Mouse (Mus musculus) brain, embryonic 14.5 days (tissue): Measurements from ENCODE around the gene Kctd11. TPM values are rescaled to one million over a fixed set of nuclear protein-coding genes. Genes with fewer than 3 reads are reported as not detected.
A peak's percentile ranks its signal among the peaks of the same experiment; 100 is the strongest.
"Not testable (repeated sequence)": the region's sequence is repeated elsewhere in the genome, so short reads cannot be mapped to it uniquely, and the experiment has no call there.

Experiments used
- DNase-seq: peaks from one replicate; pipeline ENCODE4 v3.0.0-alpha.2; 2011; ENCODE audit warnings: low read depth
- CTCF ChIP-seq: fragments of 200-500 bp; IDR thresholded peaks from 2 replicates; pipeline ENCODE4 v1.5.1; 2012; ENCODE audit warnings: inconsistent platforms, mild to moderate bottlenecking, moderate library complexity, borderline replicate concordance; ENCODE audit not compliant: insufficient read depth, insufficient read length; ENCODE audit errors: extremely low read depth
- POLR2A ChIP-seq: fragments of 200-500 bp; IDR thresholded peaks from 2 replicates; pipeline ENCODE4 v1.6.1; 2012; ENCODE audit warnings: mild to moderate bottlenecking, inconsistent platforms, borderline replicate concordance; ENCODE audit not compliant: poor library complexity, insufficient read depth, insufficient read length, severe bottlenecking; ENCODE audit errors: extremely low read depth
- polyA plus RNA-seq: library from polyadenylated mRNA; depleted of rRNA; stranded (reverse); fragments of >200 nt; gene quantifications from 2 replicates; pipeline ENCODE4 v1.2.3, GENCODE M21; 2012

The Kctd11 gene
- polyA plus RNA-seq, 1 experiment: 1.9 TPM

DNA sequence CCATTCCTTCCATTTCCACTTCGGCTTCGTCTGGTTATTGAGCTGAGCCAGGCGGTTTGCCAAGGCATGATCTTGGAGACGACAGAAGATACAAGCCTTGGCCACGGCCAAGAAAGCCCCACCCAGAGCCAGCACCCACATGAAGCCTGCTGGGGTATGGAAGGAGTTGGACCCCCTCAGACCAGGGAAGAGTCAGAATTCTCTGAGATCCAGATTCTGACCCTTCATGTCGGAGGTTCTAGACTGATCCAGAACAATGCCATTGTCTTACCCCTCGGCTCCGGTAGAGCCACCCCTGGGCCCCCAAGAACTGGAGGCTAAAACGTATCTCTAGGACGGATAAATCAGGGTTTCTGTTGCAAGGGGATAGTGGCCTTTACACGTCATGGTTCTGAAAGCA, 3.3 kb downstream of the Kctd11 start, which contains the start of gene Tmem95:
Gene Tmem95, minus strand, starts transcription at position 141 of the 400 bp plus-strand sequence.
- TF ChIP-seq POLR2A (no peak), CTCF (no peak)
- DNase-seq: no peak

DNA sequence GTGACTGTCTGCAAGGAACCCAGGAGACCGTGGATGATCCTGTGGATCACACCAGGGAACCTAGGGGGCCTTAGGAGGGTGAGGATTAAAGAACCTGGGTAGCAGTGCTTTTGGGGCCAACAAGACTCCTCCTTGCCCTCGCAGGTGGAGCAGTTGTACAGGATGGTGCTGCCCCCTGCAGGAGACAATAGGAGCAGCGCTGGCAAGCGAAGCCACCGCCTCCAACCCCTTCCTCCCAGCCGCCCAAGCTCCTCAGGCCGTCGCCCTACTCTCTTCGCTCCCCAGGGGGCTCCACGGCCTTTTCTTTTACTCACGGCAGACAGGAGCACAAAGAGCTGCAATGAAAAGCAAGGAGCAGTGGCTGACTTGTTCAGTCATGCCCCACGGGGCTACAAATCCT, 4.3 kb downstream of the Kctd11 start:
- peak; percentile 87 for DNase-seq
- TF ChIP-seq CTCF (peak; percentile 86), POLR2A (no peak)

DNA sequence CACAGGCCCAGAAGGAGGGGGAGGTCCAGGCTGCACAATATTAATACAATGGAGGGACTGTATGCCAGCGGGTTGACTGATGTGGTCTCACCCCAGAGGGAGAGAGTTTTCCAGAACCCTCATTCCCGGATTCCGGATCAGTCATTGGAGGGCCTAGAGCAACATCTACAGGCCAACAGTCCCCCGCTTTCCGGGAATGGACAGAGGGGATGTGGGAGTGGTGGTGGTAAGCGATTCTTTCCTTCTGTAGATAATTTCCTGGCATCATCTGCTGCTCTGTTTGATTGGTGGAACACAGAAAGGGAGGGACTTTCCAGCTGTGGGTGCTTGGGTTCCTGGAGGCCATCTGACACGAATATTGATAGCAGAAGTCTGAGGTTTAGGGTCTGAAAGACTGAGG, 5.0 kb downstream of the Kctd11 start:
- no peak for DNase-seq
- TF ChIP-seq CTCF (no peak), POLR2A (no peak)

DNA sequence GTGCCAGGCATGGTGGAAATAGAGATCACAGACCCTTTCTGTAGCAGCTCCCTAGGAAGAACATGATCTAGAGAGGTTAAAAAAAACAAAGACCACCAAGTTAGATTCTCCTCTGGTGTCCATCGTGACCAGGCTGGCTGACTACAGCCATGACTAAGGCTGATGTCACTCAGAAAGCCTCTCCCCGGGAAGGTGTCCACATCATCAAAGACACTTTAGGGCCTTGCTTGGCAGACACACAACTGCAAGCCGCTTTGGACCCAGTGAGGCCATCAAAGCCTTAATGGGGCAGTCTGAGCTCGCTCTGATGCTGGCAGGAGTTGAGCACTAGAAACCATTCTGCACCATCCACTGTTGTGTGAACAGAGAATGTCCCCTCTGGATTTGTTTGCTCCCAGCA, 8.8 kb downstream of the Kctd11 start:
- DNase-seq: no peak

DNA sequence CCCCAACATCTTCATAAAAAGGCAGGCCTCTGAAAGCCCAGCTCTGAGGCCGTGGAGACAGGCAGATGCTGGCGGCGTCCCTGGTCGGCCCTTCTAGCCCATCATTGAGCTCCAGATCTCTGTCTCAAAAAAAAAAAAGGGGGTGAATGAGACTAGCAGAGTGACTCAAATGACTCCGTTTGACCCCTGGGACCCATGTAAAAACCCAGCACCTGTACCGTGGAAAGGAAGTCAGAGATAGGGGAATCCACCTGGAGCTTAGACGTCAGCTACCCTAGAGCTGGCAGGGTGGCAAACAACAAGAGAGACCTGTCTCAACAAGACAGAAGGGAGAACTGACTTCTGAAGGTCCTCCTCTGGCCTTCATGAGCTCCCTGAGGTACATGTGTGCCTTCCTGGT, 9.4 kb downstream of the Kctd11 start:
- TF ChIP-seq CTCF (no peak), POLR2A (no peak)
- no peak for DNase-seq

More for the DNA sequence above, 8.8 kb downstream of the Kctd11 start:
- TF ChIP-seq CTCF: no peak
- TF ChIP-seq POLR2A: no peak

DNA sequence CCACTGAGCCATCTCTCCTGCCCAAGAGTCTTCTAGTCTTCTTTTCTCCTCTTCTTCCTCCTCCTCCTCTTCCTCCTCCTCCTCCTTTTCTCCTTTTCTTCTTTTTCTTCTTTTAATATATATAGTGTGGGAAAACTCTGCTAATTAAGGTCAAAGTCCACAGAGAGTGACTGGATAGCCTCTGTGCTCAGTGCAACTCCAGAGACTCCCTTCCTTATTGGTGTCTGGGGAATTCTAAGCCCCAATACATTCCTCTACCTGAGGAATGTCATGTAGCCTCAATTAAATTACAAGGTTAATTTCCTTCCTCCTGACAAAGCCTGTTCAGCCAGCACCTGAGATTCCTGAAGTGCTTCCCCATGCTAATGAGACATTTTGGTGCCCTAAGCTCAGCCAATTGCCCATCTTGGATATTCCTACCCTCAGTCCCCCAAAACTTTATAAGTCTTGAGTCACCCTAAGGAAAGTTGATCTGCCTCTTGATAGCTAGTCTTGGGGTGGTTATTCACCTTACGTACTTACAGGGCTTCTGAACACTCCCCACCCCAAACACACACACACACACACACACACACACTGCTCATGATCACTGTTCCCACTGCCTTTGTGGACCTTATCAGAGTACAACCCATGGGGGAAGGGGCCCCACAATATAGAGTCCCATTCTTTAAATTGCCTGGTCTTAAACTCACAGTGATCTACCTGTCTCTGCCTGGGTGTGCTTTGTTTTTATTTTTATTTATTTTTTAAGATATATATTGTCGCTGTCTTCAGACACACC, 10.7 kb downstream of the Kctd11 start:
- no peak for DNase-seq
- no peak for TF ChIP-seq POLR2A
- TF ChIP-seq CTCF: no peak

DNA sequence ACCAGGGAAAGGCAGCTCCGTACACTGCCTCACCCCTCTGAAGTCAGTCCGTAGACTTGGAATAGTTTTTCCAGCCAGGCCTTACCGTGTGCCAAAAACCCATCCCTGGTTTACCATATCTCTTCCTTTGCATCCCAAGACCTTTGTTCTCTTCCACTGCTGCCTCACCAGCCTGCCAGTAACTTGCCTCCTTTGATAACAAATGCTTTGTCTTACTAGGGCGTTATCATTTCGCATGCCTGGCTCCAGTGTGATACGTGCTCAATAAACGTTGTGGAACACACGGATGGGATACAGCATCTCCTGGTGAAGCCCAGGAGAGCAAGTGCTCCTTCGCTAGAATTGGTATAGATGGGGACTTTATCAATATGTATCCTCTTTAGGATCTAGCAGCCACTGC, 13.9 kb downstream of the Kctd11 start:
- DNase-seq: no peak
- TF ChIP-seq CTCF (no peak), POLR2A (no peak)

DNA sequence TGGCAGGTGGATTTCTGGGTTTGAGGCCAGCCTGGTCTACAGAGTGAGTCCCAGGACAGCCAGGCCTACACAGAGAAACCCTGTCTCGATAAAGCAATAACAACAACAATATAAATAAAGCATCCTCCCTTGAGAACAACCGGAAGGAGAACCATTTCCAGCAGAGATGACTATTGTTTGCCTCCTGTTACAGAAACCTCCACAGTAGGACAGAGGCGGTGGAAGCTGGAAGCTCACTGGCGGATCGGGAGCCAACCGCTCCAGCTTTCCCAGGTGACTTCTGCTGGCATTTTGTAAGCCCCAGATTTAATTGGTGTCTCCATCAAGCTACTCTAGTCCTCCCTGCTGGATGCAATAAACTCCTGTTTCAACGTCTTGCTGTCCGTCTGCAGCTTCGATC, 15.6 kb downstream of the Kctd11 start:
- DNase-seq: no peak
- TF ChIP-seq CTCF (no peak), POLR2A (no peak)

DNA sequence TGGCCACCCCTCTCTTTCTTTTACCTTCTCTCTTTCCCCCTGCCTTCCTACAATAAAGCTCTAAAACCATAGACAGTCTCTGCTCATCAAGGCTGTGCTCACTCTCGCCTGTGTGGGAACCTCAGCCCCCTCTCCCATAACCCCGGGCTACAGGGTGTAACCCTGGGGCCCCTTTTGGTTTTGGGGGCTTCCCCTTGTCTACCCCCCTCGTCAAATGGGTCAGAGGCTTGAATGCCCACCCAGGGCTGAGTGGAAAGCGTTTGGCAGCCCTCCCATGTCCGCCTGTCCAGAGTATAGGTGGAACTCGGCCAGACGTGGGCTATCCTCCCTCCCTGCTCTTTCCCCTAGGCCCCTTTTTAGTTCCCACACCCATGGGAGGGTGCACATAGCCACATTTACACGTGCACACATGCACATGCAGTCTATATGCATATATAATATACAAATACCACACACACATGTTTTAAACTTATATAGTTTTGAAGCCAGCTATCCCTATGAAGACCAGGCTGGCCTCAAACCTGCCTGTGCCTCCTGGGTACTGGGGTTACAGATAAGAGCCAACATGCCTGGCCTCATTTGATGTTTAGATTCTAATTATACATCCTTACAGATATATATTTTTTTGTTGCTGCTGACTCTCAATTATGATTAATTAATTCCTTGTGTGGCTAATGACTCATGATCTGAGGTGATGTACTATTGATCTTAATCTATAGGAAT, 16.9 kb downstream of the Kctd11 start:
- TF ChIP-seq CTCF (no peak), POLR2A (no peak)
- no peak for DNase-seq

DNA sequence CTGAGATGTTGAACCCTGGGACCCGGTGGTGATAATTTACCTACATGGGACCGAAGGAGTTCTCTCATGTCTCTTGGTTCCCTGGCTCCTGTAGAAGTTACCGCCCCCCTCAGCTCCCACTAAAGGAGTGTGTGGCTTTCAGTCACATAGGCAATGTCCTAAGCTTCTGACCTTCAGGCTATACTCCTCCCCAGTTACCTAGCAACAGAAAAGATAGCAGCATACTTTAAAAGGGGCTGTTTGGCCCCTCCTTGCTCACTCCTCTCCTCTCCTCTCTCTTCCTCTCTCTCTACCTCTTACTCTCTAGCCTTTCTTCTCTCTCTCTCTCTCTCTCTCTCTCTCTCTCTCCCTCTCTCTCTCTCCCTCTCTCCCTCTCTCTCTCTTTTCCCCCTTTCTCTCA, 17.5 kb downstream of the Kctd11 start:
- DNase-seq: not testable (repeated sequence)

DNA sequence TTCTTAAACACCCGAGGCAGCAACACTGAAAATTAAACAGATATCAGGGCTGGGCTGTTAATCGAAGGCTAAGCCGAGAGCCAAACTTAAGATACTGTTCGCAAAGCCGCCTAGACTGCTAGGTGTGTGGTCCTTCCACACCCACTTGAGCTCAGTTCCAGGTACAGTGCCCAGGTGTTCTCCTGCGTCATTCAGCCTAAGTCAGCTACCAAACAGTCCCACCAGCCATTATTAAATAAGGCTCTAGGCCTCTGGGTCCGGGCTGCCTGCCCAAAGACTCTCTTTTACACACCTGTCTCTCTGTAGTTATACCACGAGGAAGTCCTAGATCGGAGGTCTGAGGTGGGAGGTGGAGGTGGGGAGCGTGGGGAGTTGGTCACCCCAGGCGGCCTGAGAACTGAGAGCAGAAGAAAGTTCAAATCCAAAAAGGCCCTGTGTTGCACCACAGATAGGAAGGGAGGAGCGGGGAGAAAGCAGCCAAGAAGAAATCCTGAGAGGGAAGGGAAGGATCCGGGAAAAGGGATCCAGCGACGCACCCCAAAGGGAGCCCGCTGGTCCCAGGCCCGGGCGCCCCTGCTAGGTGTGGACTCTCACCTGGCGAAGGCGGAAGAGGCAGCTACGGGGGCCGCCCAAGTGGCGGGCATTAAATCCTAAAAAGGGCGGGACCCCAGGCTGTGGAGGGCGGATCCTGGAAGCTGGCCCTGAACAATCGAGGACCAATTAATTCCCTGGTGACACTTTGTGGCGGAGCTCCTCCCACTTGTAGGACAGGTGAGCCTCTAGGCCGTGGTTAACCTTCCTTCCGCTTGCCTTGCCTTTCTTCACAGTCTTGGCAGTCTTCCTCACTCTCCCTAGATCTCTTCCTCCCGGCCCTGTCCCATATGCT, 22.9 kb downstream of the Kctd11 start, which contains the start of gene Tnk1:
Gene Tnk1, minus strand, starts transcription at position 618 of the 886 bp plus-strand sequence.
- no peak for DNase-seq
- TF ChIP-seq CTCF: no peak
- no peak for TF ChIP-seq POLR2A

DNA sequence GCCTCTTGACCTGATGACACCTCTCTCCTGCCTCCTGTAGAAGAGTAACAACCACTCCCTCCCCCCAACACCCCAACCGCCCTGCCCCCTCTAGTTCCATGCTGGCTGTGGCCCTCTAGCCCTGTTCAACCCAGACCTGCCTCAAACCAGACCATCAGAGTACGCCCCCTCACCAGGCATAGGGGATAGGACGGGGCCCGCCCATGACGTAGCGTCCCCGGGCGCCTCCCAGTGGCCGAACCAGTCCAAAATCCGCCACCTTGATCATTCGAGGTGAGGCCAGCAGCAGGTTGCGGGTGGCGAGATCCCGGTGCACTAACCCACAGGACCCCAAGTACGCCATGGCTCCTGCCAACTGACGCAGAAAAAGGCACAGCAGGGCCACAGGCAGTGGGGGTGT, 25.9 kb downstream of the Kctd11 start:
- peak; percentile 47 for DNase-seq
- TF ChIP-seq CTCF (peak; percentile 52; the same call in 1 of the 2 replicates), POLR2A (no peak)
